Mouse (Mus musculus) megakaryocyte, embryonic 14.5 days (primary cell): Measurements from ENCODE around the gene Dcaf8. TPM values are rescaled to one million over a fixed set of nuclear protein-coding genes. Genes with fewer than 3 reads are reported as not detected.
"Not testable (repeated sequence)": the region's sequence is repeated elsewhere in the genome, so short reads cannot be mapped to it uniquely, and the experiment has no call there.

Source experiments
- H3K27me3 ChIP-seq: replicated peaks from 2 replicates; pipeline ENCODE3; 2012; ENCODE audit warnings: inconsistent platforms
- H3K36me3 ChIP-seq: replicated peaks from 2 replicates; pipeline ENCODE3; 2012; ENCODE audit warnings: low read length, inconsistent platforms, mixed read lengths
- H3K4me1 ChIP-seq: 2 replicates; pipeline ENCODE4 v1.6.1; 2012; ENCODE audit warnings: inconsistent platforms
- H3K4me3 ChIP-seq: replicated peaks from 2 replicates; pipeline ENCODE3; 2012; ENCODE audit warnings: moderate library complexity, mild to moderate bottlenecking, inconsistent platforms
- H3K9me3 ChIP-seq: 2 replicates; pipeline ENCODE4 v1.6.1; 2012; ENCODE audit warnings: inconsistent platforms
- FLI1 ChIP-seq: IDR thresholded peaks from 2 replicates; pipeline ENCODE4 v1.6.1; 2012; ENCODE audit warnings: low read length, inconsistent platforms, mixed read lengths
- GATA1 ChIP-seq: IDR thresholded peaks from 3 replicates; pipeline ENCODE4 v1.6.1; 2012; ENCODE audit warnings: mixed read lengths, low read length, inconsistent platforms, borderline replicate concordance
- polyA plus RNA-seq: library from polyadenylated mRNA; stranded (reverse); fragments of >175 nt; gene quantifications from 2 replicates; pipeline ENCODE4 v1.2.3, GENCODE M21; 2012; ENCODE audit warnings: low replicate concordance; ENCODE audit not compliant: insufficient read depth

Gene Dcaf8
- polyA plus RNA-seq, 1 experiment: 34.6 TPM

DNA sequence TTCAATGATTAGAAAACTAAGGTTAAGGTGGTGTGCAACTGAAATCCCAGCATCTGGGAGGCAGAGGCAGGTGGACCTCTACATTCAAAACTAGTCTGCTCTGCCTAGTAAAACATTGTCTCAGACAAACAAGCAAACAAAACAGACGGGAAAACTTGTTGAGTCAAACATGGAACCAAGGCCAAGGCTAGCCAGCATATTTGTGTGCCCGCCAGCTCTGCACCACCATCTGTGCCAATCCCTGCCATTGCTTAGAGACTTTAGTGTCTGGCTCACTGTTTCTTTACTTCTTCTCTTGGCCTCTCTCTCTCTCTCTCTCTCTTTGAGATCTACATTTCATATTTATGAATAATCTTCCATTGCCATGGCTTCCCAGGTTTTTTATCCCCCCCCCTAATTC lies 80.3 kb downstream of the Dcaf8 start:
- Histone ChIP-seq H3K4me1 (peaks cover 10% of the 10 kb centered on the region), H3K27me3 (peaks cover 24% of the 10 kb centered on the region), H3K9me3 (no peaks in the 10 kb centered on the region), H3K4me3 (no peak overlapping the region), H3K36me3 (no peaks in the 10 kb centered on the region)
- TF ChIP-seq FLI1 (no peak), GATA1 (no peak)

- H3K27me3 ChIP-seq: peaks cover 23% of the 10 kb centered on the region
- no peak for TF ChIP-seq GATA1
- no peak for TF ChIP-seq FLI1
- H3K4me1 ChIP-seq: peaks cover 10% of the 10 kb centered on the region
- no peaks in the 10 kb centered on the region for H3K9me3 ChIP-seq
- H3K4me3 ChIP-seq: no peak overlapping the region
- H3K36me3 ChIP-seq: no peaks in the 10 kb centered on the region
Measured at GRCm38 (mm10) chr1:172229215-172229614, 81.3 kb downstream of the Dcaf8 start.

GRCm38 (mm10) chr1:172240945-172241708 lies 93.2 kb downstream of the Dcaf8 start:
- Histone ChIP-seq H3K36me3 (no peaks in the 10 kb centered on the region), H3K9me3 (0 out of 2 replicates have a peak, but pooled peaks cover 3% of the 10 kb centered on the region), H3K4me3 (peak overlapping the region; percentile 56), H3K4me1 (peaks cover 47% of the 10 kb centered on the region), H3K27me3 (peaks cover 11% of the 10 kb centered on the region)
- TF ChIP-seq FLI1 (no peak), GATA1 (no peak)

DNA sequence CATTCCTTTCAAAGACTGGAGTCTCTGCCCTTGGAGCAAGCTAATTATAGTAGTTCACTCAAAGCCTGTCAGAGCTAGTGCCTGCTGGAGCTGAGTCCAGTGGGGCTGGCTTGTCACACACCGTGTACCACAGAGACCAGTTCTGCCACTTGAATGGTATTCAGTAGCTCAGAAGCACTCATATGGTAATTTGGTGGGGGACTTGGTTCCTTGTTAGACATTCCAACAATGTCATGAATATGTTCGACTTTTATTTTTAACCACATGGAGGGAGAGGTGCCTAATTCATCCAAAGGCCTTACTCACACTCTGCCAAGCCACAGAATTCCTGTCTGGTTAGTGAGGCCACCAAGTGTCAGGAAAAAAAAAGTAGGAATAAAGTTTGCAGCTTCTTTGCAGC lies 94.5 kb downstream of the Dcaf8 start:
- Histone ChIP-seq H3K36me3 (no peaks in the 10 kb centered on the region), H3K27me3 (peaks cover 6% of the 10 kb centered on the region), H3K9me3 (0 out of 2 replicates have a peak, but pooled peaks cover 3% of the 10 kb centered on the region), H3K4me1 (peaks cover 54% of the 10 kb centered on the region), H3K4me3 (peak overlapping the region; percentile 28)
- no peak for TF ChIP-seq GATA1
- TF ChIP-seq FLI1: no peak

- no peak for TF ChIP-seq GATA1
- no peak for TF ChIP-seq FLI1
- Histone ChIP-seq H3K4me1 (peaks cover 60% of the 10 kb centered on the region), H3K36me3 (no peaks in the 10 kb centered on the region), H3K9me3 (0 out of 2 replicates have a peak, but pooled peaks cover 3% of the 10 kb centered on the region), H3K27me3 (peaks cover 6% of the 10 kb centered on the region), H3K4me3 (peak overlapping the region; percentile 7)
Measured at GRCm38 (mm10) chr1:172243547-172244205, 95.8 kb downstream of the Dcaf8 start.

DNA sequence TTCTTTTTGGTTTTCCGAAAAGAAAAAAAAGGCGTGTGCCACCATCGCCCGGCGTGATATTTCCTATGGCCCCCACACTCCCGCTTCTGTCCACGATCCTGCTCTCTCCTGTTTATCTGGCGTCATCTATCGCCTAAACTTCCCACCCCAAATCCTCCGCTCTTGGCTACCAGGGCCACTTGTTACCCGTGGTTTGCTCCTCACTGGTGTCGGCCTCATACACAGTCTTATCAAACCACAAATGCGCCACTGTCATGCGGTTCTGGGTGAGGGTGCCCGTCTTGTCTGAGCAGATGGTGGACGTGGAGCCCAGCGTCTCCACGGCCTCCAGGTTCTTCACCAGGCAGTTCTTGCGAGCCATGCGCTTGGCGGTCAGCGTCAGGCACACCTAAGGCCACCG lies 96.8 kb downstream of the Dcaf8 start:
- not testable (repeated sequence) for H3K36me3 ChIP-seq, H3K4me3 ChIP-seq

More for the DNA sequence above, 96.8 kb downstream of the Dcaf8 start:
- H3K4me1 ChIP-seq: peaks cover 60% of the 10 kb centered on the region
- H3K9me3 ChIP-seq, H3K27me3 ChIP-seq: not testable (repeated sequence)

Other genes with a start within 250 kb of the Dcaf8 start
- not detected in 2 replicates for gene Slamf6, start 230.6 kb upstream of the Dcaf8 start, polyA plus RNA-seq
- 3.2 TPM in 1 of 2 replicates, not detected in the other for gene Vangl2, start 119.6 kb upstream of the Dcaf8 start, polyA plus RNA-seq
- gene Nhlh1, start 90.5 kb upstream of the Dcaf8 start, polyA plus RNA-seq: not detected in 2 replicates
- 2.9 and 15.6 TPM in 2 replicates for gene Copa, start 65.6 kb upstream of the Dcaf8 start, polyA plus RNA-seq
- 0.76 and 7.6 TPM in 2 replicates for gene Ncstn, start 65.3 kb upstream of the Dcaf8 start, polyA plus RNA-seq
- gene Pex19, start 21.3 kb upstream of the Dcaf8 start, polyA plus RNA-seq: 4.1 and 18.9 TPM in 2 replicates
- gene Pea15a, start 58.7 kb downstream of the Dcaf8 start, polyA plus RNA-seq: 6.9 and 11.9 TPM in 2 replicates
- gene Casq1, start 71.8 kb downstream of the Dcaf8 start, polyA plus RNA-seq: not detected in 2 replicates
- not detected in 2 replicates for gene Atp1a4, start 110.3 kb downstream of the Dcaf8 start, polyA plus RNA-seq
- gene Igsf8, start 113.6 kb downstream of the Dcaf8 start, polyA plus RNA-seq: 18.9 and 46.3 TPM in 2 replicates
- 0.03 TPM in 1 of 2 replicates, not detected in the other for gene Atp1a2, start 150.0 kb downstream of the Dcaf8 start, polyA plus RNA-seq
- gene Kcnj9, start 181.2 kb downstream of the Dcaf8 start, polyA plus RNA-seq: 0.13 TPM in 1 of 2 replicates, not detected in the other
- gene Kcnj10, start 193.1 kb downstream of the Dcaf8 start, polyA plus RNA-seq: 0.12 TPM in 1 of 2 replicates, not detected in the other
- 4.1 and 7.8 TPM in 2 replicates for gene Pigm, start 228.5 kb downstream of the Dcaf8 start, polyA plus RNA-seq